Mouse (Mus musculus) liver, embryonic 14.5 days (tissue): Measurements from ENCODE around the gene Bola1.

Experiments used
- CTCF ChIP-seq: IDR thresholded peaks from 2 replicates; pipeline ENCODE4 v1.5.1; 2016; ENCODE audit warnings: antibody characterized with exemption, low read depth, control low read depth
- EP300 ChIP-seq: IDR thresholded peaks from 2 replicates; pipeline ENCODE4 v1.6.1; 2016; ENCODE audit warnings: antibody characterized with exemption, low read depth

GRCm38 (mm10) chr3:96263558-96264403, 44.3 kb upstream of the Bola1 start:
- TF ChIP-seq CTCF (0 out of 2 replicates have a peak, but pooled peaks have one; percentile 0), EP300 (no peak)
